Mouse (Mus musculus) kidney, adult 10 weeks (tissue): ENCODE measurements around the gene Slc25a44. TPM values are rescaled to one million over a fixed set of nuclear protein-coding genes. Genes with fewer than 3 reads are reported as not detected.

Source experiments
- polyA plus RNA-seq: library from polyadenylated mRNA; stranded (reverse); fragments of 350-450 nt; fragmentation: Illumina TruSeq; extraction: RNeasy Lipid Tissue Mini Kit (QIAGEN cat#74804); gene quantifications from one replicate; pipeline ENCODE4 v1.2.3, GENCODE M21; 2014; ENCODE audit warnings: low read depth, low replicate concordance

Slc25a44 gene
- 13.4 TPM for polyA plus RNA-seq

DNA sequence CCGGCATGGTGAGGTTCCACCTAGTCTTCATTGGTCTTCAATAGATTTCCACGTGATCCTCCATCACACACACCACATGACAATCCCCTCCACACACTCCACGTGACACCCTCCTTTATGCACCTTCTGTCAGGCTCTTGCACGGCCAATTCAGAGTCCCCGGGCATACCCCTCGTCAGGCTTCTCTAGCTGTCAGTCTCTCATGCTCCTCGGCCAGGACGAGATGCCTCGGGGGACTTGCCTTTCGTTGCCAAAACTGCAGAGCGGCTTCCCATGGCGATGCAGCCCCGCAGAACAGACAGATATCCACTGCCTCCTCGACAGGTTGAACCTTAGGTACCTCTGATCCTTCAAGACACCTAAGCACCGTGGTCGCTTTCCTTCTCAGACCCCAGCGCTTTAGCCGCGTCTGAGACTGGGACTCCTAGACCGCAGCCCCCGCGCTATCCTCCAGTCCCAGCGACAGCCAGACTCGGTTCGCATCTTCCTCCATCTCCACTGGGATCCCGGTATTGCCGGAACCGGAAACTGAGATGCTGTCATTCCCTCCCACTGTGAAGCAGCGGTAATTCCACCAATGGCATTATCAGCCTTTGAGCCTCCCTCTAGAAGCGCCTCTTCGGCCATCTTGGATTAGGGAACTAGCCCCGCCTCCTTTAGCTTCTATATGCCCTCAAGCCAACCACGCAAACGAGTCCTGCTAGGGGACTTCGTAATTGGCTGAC, at the start of gene Slc25a44:
Gene Slc25a44, minus strand, starts transcription at position 535 of the 725 bp plus-strand sequence.

GRCm38 (mm10) chr3:88460983-88461696, 36.2 kb upstream of the Slc25a44 start, which contains the start of gene Sema4a:
Gene Sema4a, minus strand, starts transcription at chr3:88461182.

GRCm38 (mm10) chr3:88409741-88410644, 14.9 kb downstream of the Slc25a44 start, which contains the start of gene Pmf1:
Gene Pmf1, minus strand, starts transcription at chr3:88410331.

GRCm38 (mm10) chr3:88384364-88384763, 40.6 kb downstream of the Slc25a44 start, which contains the start of gene Bglap:
Gene Bglap, minus strand, starts transcription at chr3:88384464.

GRCm38 (mm10) chr3:88378599-88378998, 46.3 kb downstream of the Slc25a44 start, which contains the start of gene Bglap2:
Gene Bglap2, minus strand, starts transcription at chr3:88378699.

GRCm38 (mm10) chr3:88372643-88373042, 52.3 kb downstream of the Slc25a44 start, which contains the start of gene Bglap3:
Gene Bglap3, minus strand, starts transcription at chr3:88372743.

DNA sequence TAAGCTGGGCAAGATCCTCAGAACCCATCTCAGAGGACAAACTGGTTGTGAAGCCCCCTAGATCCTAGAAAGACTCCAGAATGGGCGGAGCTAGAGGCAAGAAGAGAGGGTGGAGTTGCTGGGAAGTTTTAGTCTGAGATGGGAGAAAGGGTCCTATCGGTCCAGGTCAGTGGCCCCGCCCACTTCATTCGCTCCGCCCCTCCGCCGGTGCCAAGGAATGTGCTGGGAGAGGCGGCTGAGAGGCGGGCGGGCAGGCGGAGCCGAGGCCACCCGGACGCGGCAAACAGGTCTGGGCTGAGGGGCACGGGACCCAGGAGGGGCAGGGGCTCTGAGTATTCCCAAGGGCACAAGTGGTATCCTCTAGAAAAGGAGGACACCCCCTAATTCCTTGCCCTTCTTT, 60.6 kb downstream of the Slc25a44 start, which contains the start of gene Paqr6:
Gene Paqr6, plus strand, starts transcription at position 248 of the 400 bp plus-strand sequence.

Other genes with a start within 250 kb of the Slc25a44 start
- 0.40 TPM for gene Rhbg, start 170.4 kb downstream of the Slc25a44 start, polyA plus RNA-seq
- gene Gm38392, start 137.9 kb downstream of the Slc25a44 start, polyA plus RNA-seq: not detected
- gene Tsacc, start 128.1 kb downstream of the Slc25a44 start, polyA plus RNA-seq: 4.5 TPM
- gene Cct3, start 128.0 kb downstream of the Slc25a44 start, polyA plus RNA-seq: 106 TPM
- gene Glmp, start 100.1 kb downstream of the Slc25a44 start, polyA plus RNA-seq: 2.8 TPM
- gene Tmem79, start 89.0 kb downstream of the Slc25a44 start, polyA plus RNA-seq: 0.61 TPM
- gene Smg5, start 88.9 kb downstream of the Slc25a44 start, polyA plus RNA-seq: 23.3 TPM
- gene Paqr6, start 60.6 kb downstream of the Slc25a44 start, polyA plus RNA-seq: not detected
- 0.57 TPM for gene Bglap3, start 52.4 kb downstream of the Slc25a44 start, polyA plus RNA-seq
- gene Bglap2, start 46.4 kb downstream of the Slc25a44 start, polyA plus RNA-seq: not detected
- not detected for gene Bglap, start 40.7 kb downstream of the Slc25a44 start, polyA plus RNA-seq
- 1.9 TPM for gene Pmf1, start 14.8 kb downstream of the Slc25a44 start, polyA plus RNA-seq
- gene Sema4a, start 36.0 kb upstream of the Slc25a44 start, polyA plus RNA-seq: 77.3 TPM
- 2.7 TPM for gene Lmna, start 84.8 kb upstream of the Slc25a44 start, polyA plus RNA-seq
- 0.57 TPM for gene Mex3a, start 107.3 kb upstream of the Slc25a44 start, polyA plus RNA-seq
- 2.4 TPM for gene Rab25, start 123.2 kb upstream of the Slc25a44 start, polyA plus RNA-seq
- 7.3 TPM for gene Lamtor2, start 127.9 kb upstream of the Slc25a44 start, polyA plus RNA-seq
- gene Ubqln4, start 128.6 kb upstream of the Slc25a44 start, polyA plus RNA-seq: 19.4 TPM
- gene Ssr2, start 150.7 kb upstream of the Slc25a44 start, polyA plus RNA-seq: 22.5 TPM
- gene Arhgef2, start 180.8 kb upstream of the Slc25a44 start, polyA plus RNA-seq: 11.2 TPM
- not detected for gene Rxfp4, start 228.0 kb upstream of the Slc25a44 start, polyA plus RNA-seq